Mouse (Mus musculus): ENCODE measurements around the gene Dyx1c1. TPM values are rescaled to one million over a fixed set of nuclear protein-coding genes. Genes with fewer than 3 reads are reported as not detected.

Gene Dyx1c1
- polyA plus RNA-seq (2015; fragmentation: Nextera tagmentation; extraction: Ambion mirVana): 0.98 and 0.99 TPM in 2 replicates

DNA sequence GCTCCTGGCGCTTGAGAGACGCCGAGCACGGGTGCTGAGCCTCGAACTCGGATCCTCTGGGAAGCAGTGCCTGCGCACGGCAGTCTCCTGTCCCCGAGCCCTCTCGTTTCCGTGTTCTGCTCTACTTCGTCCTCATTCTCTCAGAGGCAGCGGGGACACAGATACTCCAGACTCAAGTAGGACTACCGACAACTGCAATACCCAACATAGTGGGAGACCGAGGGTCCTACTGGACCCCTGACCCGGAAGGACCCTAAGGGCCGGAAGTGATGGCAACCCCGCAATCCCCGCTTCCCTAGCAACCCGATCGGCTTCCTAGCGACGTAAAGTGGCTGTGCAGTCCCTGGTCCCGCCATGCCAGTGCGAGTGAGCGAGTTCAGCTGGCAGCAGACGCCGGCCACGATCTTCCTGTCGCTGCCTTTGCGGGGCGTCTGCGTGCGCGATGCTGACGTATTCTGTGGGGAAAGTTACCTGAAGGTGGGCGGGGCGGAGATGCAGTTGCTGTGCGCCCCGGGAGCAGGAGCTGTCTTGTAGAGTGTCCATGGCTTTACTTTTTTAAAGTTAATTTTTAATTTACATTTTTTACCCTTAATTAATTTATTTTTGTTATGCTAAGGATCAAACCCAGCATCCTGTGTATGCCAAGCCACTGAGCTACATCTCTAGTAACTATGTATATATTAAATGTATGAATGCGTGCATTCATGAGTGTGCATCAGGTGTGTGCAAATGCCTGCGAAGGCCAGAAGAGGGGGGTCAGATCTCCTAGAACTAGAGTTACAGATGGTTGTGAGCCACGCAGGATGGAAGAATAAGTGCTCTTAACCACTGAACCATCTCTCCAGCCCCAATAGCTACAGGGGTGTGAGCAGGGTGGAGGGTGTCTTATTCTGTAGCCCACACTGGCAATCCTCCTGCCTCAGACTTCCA is at the start of gene Dyx1c1, which contains the start of gene Gm44503:
Gene Dyx1c1 (plus strand): TSS at position 265 of the 930 bp plus-strand sequence.
Gene Gm44503 (plus strand): TSS at position 332 of the 930 bp plus-strand sequence.
- peaks cover 2% of the 10 kb centered on the region; the same call in 1 of the 2 replicates for H3K4me1 ChIP-seq
- no peaks in the 10 kb centered on the region for H3K36me3 ChIP-seq
- peak within 1 kb of the TSS; percentile 68 for H3K4me3 ChIP-seq (replicated peaks)
- peak within 1 kb of the TSS; percentile 42 for H3K27ac ChIP-seq
- peak; percentile 83 for ATAC-seq (ENCODE audit: insufficient read depth, low FRiP score, low read depth)
- 3% methylated on average over 43 of the region's 43 CpGs for WGBS
- peak within 1 kb of the TSS; percentile 48 for H3K9ac ChIP-seq
- H3K4me2 ChIP-seq: peak within 1 kb of the TSS; percentile 80
- H3K27me3 ChIP-seq (replicated peaks): no peaks in the 10 kb centered on the region
- H3K9me3 ChIP-seq: no peaks in the 10 kb centered on the region

DNA sequence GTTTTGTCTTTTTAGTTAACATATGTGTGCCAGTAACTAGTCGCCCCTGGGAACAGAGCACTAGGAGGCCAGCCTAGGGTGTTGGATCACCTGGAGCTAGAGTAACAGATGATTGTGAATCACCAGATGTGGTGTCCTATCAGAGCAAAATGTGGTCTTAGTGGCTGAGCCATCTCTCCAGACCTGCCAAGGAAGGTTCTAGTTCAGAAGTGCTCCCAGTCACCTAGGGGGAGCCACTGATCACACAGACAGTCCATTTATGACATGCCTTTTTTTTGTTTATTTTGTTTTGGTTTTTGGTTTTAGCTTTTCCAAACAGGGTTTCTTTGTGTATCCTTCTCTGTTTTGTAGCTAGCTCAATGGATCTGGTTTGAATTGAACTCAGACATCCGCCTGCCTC is 47.2 kb upstream of the Dyx1c1 start:
- H3K9me3 ChIP-seq: no peaks in the 10 kb centered on the region
- WGBS: 90% methylated on average over 2 of the region's 2 CpGs

DNA sequence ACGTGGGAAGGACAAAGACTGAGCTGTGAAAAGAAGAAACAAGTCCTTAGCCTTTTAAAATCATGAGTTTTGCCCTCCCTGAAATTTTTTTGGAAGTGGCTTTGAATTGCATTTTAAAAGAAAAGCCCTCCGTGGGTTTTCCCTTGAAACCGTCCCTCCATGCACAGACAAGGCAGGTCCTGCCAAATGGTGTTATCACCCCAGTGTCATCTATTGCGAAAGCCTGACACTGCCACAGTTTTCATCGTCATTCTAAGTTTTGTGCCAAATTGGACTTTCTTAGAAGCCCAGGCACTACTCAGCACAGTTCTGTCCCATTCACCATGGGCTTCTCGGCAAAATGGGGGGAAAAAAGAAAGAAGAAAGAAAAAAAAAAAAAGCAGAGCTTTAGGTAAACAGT is 45.0 kb upstream of the Dyx1c1 start:
- no peak overlapping the region for H3K9ac ChIP-seq

More for the DNA sequence above, 47.2 kb upstream of the Dyx1c1 start:
- ATAC-seq (ENCODE audit: insufficient read depth, low FRiP score, low read depth): no peak
- Histone ChIP-seq H3K9ac (no peak overlapping the region), H3K27me3 (replicated peaks) (no peaks in the 10 kb centered on the region), H3K27ac (no peak overlapping the region), H3K4me1 (no peaks in the 10 kb centered on the region), H3K4me3 (replicated peaks) (no peak overlapping the region), H3K4me2 (no peak overlapping the region), H3K36me3 (no peaks in the 10 kb centered on the region)

DNA sequence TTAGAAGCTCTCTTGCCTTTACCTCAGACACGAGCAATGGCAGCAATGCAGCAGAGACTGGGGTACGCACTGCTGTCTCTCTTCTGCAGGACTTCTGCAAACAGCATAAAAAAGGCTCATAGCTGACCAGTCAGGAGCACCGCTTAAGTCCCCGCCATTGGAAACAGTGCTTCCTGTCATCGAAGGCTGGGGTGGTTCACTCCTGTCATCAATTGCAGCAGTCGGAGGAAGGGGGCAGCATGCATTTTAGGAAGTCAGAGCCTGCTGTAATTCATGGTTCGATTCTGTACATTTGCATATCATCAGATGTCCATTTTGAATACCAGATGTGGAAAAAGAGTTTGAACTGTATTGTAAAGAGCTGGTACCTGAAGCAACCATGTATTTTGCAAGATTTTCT is 42.9 kb upstream of the Dyx1c1 start:
- no peak overlapping the region for H3K4me2 ChIP-seq
- no peak overlapping the region for H3K27ac ChIP-seq
- no peaks in the 10 kb centered on the region for H3K27me3 ChIP-seq (replicated peaks)
- no peak overlapping the region for H3K4me3 ChIP-seq (replicated peaks)
- 55% methylated on average over 7 of the region's 7 CpGs for WGBS
- no peaks in the 10 kb centered on the region for H3K36me3 ChIP-seq
- no peak for ATAC-seq (ENCODE audit: insufficient read depth, low FRiP score, low read depth)
- H3K4me1 ChIP-seq: no peaks in the 10 kb centered on the region
- no peaks in the 10 kb centered on the region for H3K9me3 ChIP-seq
- no peak overlapping the region for H3K9ac ChIP-seq

More for the DNA sequence above, 45.0 kb upstream of the Dyx1c1 start:
- Histone ChIP-seq H3K9me3 (no peaks in the 10 kb centered on the region), H3K27me3 (replicated peaks) (no peaks in the 10 kb centered on the region), H3K4me2 (peak overlapping the region; percentile 24; the same call in 1 of the 2 replicates), H3K27ac (no peak overlapping the region), H3K36me3 (no peaks in the 10 kb centered on the region), H3K4me1 (no peaks in the 10 kb centered on the region), H3K4me3 (replicated peaks) (no peak overlapping the region)
- WGBS: 46% methylated on average over 6 of the region's 6 CpGs
- ATAC-seq (ENCODE audit: insufficient read depth, low FRiP score, low read depth): no peak

DNA sequence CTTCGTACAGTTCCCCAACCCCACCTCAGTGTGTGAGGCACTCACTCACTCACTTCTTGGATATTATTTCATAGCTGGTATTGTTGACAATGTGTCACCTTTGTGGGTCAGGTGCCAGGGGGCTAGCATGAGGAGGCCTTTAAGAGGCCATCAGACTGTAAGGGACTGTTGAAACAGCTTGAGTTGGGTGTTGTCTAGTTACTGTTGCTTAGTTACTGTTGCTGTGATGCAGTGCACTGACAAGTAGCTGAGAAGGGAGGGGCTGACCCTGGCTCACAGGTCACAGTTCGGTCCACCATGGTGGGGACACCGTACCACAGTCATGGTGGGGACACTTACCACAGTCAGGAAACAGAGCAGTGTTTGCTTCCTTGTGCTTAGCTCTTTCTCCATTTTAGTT is 35.5 kb upstream of the Dyx1c1 start:
- H3K4me2 ChIP-seq: no peak overlapping the region
- 78% methylated on average over 3 of the region's 3 CpGs for WGBS
- H3K4me3 ChIP-seq (replicated peaks): no peak overlapping the region
- no peak for ATAC-seq (ENCODE audit: insufficient read depth, low FRiP score, low read depth)
- H3K9ac ChIP-seq: no peak overlapping the region
- no peaks in the 10 kb centered on the region for H3K9me3 ChIP-seq
- no peaks in the 10 kb centered on the region for H3K27me3 ChIP-seq (replicated peaks)
- 0 out of 2 replicates have a peak, but pooled peaks cover 7% of the 10 kb centered on the region for H3K4me1 ChIP-seq
- no peaks in the 10 kb centered on the region for H3K36me3 ChIP-seq
- no peak overlapping the region for H3K27ac ChIP-seq

DNA sequence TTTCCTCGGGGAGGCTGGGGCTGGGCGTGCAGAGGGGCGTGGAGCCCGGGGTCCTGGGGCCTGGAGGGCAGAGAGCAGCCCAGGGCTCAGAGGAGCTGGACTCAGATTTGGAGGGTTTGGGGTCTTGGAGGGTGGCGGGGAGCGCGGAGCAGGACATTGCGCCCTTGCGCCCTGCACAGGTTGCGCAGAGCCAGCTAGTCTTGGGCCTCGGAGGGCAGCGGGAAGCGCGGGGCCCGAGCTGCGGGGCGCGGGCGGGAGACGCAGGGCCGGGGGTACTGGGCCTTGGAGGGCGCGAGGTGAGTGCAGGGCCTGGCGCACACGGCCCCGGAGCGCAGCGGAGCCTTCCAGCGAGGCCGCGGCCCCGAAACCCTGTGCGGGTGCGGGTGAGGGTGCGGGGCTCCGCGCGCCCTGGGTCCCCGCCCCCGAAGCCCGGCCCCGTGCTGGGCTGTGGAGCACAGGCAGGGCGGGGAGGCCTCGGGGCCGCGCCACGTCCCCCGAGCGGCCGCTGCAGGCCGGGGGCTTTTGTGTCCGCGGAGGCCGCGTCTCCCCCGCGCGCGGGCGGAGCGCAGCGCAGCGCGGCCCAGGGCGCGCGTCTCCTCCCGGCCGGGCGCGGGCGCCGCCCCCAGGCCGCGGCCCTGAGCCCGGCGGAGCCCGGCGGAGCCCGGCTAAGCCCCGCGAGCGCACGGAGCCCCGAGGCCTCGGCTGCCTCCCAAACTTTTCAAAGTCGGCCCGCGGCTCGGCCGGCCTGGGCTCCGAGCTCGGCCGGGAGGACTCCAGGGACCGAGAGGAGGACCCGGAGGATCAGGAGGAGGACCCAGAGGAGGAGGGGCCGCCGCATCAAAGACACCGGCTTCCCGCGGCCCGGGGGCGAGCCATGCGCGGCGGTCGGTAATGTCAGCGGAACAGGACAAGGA is 33.3 kb upstream of the Dyx1c1 start, which contains the start of gene Pygo1:
Gene Pygo1 (plus strand): TSS at position 625 of the 914 bp plus-strand sequence.
- no peaks in the 10 kb centered on the region for H3K36me3 ChIP-seq
- H3K27me3 ChIP-seq (replicated peaks): no peaks in the 10 kb centered on the region
- peak within 1 kb of the TSS; percentile 82 for H3K4me2 ChIP-seq
- no peaks in the 10 kb centered on the region for H3K9me3 ChIP-seq
- H3K27ac ChIP-seq: peak within 1 kb of the TSS; percentile 90
- peak within 1 kb of the TSS; percentile 48 for H3K9ac ChIP-seq
- 0 out of 2 replicates have a peak, but pooled peaks cover 7% of the 10 kb centered on the region for H3K4me1 ChIP-seq
- peak within 1 kb of the TSS; percentile 75 for H3K4me3 ChIP-seq (replicated peaks)
- peak; percentile 67 for ATAC-seq (ENCODE audit: insufficient read depth, low FRiP score, low read depth)
- WGBS: under 1% methylated on average over 107 of the region's 108 CpGs

DNA sequence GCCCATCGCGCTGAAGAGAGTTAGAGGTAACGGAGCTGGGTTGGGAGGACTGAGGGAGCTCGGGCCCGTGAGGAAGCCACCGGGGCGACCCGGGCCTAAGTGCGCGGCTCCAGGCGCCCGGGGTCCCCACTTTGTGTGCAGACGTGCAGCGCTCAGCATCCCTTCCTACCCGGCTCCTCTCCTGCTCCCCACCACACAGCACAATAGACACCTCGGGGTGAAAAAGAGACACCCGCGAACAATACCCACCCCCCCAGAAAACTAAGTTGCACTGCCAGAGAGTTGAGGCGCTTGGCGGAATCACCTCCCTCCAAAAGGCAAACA is 32.7 kb upstream of the Dyx1c1 start:
- Histone ChIP-seq H3K4me3 (replicated peaks) (peak overlapping the region; percentile 75), H3K9me3 (no peaks in the 10 kb centered on the region), H3K27ac (peak overlapping the region; percentile 90), H3K4me1 (0 out of 2 replicates have a peak, but pooled peaks cover 7% of the 10 kb centered on the region), H3K27me3 (replicated peaks) (no peaks in the 10 kb centered on the region), H3K9ac (peak overlapping the region; percentile 48; the same call in 1 of the 2 replicates), H3K4me2 (peak overlapping the region; percentile 82), H3K36me3 (no peaks in the 10 kb centered on the region)
- WGBS: 1% methylated on average over 20 of the region's 20 CpGs
- ATAC-seq (ENCODE audit: insufficient read depth, low FRiP score, low read depth): no peak

DNA sequence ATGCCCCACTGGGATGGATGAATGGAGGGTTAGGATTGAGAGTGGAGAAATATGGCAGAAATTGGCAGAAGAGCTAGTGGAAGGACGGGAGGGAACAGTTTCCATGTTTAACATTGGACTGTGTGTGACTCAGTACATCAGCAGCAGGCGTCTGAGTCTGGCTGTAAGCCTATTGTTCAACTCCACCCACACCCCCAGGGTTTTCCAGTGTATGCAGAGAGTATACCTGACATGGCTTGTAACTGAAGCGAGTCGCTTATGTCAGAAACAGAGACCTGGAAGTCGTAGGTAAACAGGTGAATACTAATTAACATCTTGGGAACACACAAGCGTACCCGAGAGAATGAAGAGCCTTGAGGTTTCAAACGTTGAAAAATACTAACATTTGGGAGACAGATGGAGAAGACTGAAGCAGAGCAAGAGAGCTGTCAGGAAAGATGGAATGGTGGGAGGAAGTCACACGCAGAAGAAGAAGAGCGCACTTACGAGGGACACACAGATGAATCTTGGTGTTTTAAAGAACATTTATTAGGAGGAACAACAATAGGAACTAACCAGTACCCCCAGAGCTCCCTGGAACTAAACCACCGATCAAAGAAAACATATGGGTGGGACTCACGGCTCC is 27.3 kb upstream of the Dyx1c1 start:
- Histone ChIP-seq H3K36me3 (0 out of 2 replicates have a peak, but pooled peaks cover 4% of the 10 kb centered on the region), H3K4me1 (0 out of 2 replicates have a peak, but pooled peaks cover 7% of the 10 kb centered on the region), H3K4me2 (no peak overlapping the region), H3K4me3 (replicated peaks) (no peak overlapping the region), H3K9ac (no peak overlapping the region), H3K9me3 (no peaks in the 10 kb centered on the region), H3K27me3 (replicated peaks) (no peaks in the 10 kb centered on the region), H3K27ac (no peak overlapping the region)
- WGBS: 78% methylated on average over 13 of the region's 13 CpGs
- ATAC-seq (ENCODE audit: insufficient read depth, low FRiP score, low read depth): no peak

DNA sequence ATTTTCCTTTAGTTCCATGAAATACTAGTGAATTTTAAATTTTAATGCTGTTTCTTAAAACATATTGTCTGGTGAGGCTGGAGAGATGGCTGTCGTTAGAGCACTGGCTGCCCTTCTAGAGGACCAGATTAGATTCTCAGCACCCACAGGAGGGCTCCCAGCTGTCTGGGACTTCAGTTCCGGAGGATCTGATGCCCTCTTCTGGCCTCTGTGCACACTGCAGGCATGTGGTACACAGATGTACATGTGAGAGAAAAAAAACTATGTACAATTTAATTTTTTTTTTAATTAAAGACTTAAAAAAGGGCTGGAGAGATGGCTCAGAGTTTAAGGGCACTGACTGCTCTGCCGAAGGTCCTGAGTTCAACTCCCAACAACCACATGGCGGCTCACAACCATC is 23.3 kb upstream of the Dyx1c1 start:
- no peak overlapping the region for H3K9ac ChIP-seq
- H3K27ac ChIP-seq: no peak overlapping the region
- H3K27me3 ChIP-seq (replicated peaks): no peaks in the 10 kb centered on the region
- H3K9me3 ChIP-seq: no peaks in the 10 kb centered on the region
- WGBS: 90% methylated on average over 4 of the region's 4 CpGs
- H3K4me1 ChIP-seq: no peaks in the 10 kb centered on the region
- no peak overlapping the region for H3K4me3 ChIP-seq (replicated peaks)
- 0 out of 2 replicates have a peak, but pooled peaks cover 4% of the 10 kb centered on the region for H3K36me3 ChIP-seq
- ATAC-seq (ENCODE audit: insufficient read depth, low FRiP score, low read depth): no peak
- H3K4me2 ChIP-seq: no peak overlapping the region

DNA sequence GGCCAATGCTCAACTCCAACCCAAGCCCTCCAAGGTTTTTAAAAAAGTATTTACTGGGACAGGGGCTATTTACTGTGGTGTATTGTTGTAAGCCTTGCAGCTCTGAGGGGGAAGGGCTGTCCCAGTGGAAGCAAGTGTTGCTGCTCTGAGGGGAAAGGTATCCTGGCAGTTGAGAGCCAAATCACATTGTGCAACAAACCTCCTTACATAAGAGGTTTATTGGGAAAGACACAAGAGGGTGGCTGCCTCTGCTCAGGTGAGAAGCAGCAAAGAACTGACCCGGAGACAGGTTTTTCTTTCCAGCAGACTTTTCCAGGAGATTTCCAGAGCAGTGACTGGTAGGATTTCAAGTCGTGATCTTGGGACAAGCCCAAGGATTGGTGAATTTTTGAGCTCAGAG is 22.3 kb upstream of the Dyx1c1 start:
- Histone ChIP-seq H3K4me1 (no peaks in the 10 kb centered on the region), H3K4me2 (no peak overlapping the region), H3K9ac (no peak overlapping the region), H3K27ac (no peak overlapping the region), H3K36me3 (0 out of 2 replicates have a peak, but pooled peaks cover 4% of the 10 kb centered on the region), H3K9me3 (no peaks in the 10 kb centered on the region), H3K4me3 (replicated peaks) (no peak overlapping the region), H3K27me3 (replicated peaks) (no peaks in the 10 kb centered on the region)
- WGBS: 75% methylated on average over 2 of the region's 2 CpGs
- no peak for ATAC-seq (ENCODE audit: insufficient read depth, low FRiP score, low read depth)

DNA sequence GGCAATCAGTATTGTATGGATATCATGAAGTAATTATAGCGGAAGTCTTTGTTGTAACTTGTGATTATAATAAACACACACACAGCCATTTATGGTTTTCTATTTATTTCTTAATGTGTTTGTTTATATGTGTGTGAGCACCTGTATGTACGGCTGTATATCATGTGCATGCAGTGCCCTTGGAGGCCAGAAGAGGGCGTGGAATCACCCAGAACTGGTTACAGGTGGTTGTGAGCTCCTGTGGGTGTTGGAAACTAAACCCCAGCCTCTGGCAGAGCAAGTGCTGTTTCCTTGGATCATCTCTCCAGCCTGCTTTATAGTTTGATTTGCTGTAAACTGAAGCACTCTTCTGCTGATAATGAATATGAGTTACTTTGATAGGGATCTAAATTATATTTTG is 15.2 kb upstream of the Dyx1c1 start:
- no peak overlapping the region for H3K4me2 ChIP-seq
- H3K36me3 ChIP-seq: peaks cover 20% of the 10 kb centered on the region
- H3K27me3 ChIP-seq (replicated peaks): no peaks in the 10 kb centered on the region
- H3K9me3 ChIP-seq: no peaks in the 10 kb centered on the region
- ATAC-seq (ENCODE audit: insufficient read depth, low FRiP score, low read depth): no peak
- 59% methylated on average over 3 of the region's 3 CpGs for WGBS
- H3K4me3 ChIP-seq (replicated peaks): no peak overlapping the region
- H3K27ac ChIP-seq: no peak overlapping the region
- no peaks in the 10 kb centered on the region for H3K4me1 ChIP-seq
- no peak overlapping the region for H3K9ac ChIP-seq

All from stomach, embryonic 15.5 days (tissue).